Mouse (Mus musculus) MEL (cell line): Measurements from ENCODE around the gene Telo2. TPM values are rescaled to one million over a fixed set of nuclear protein-coding genes. Genes with fewer than 3 reads are reported as not detected.

ENCODE experiments used
- DNase-seq: peaks from one replicate; pipeline ENCODE4 v3.0.0; 2011; ENCODE audit warnings: low read depth, low spot score
- H3K27ac ChIP-seq: 2 replicates; pipeline ENCODE4 v1.5.1; 2012; ENCODE audit warnings: low read depth, mild to moderate bottlenecking, control low read depth, low read length, moderate library complexity; ENCODE audit not compliant: control insufficient read depth
- H3K27me3 ChIP-seq, 2 experiments: fragments of 150-350 bp in 1 of 2; sonication (generic) in 1 of 2; 2 replicates each; pipeline ENCODE4 v1.6.1; 2012; ENCODE audit warnings: low read length in 2 of 2, mild to moderate bottlenecking in 2 of 2, improper control_type of control experiment in 1 of 2, moderate library complexity in 1 of 2; ENCODE audit not compliant: insufficient read depth in 2 of 2, control insufficient read depth in 1 of 2
- H3K36me3 ChIP-seq, 2 experiments: 2 replicates each; pipeline ENCODE4 v1.6.1; 2012 to 2014; ENCODE audit warnings: low read length in 2 of 2, improper control_type of control experiment in 1 of 2, inconsistent platforms in 1 of 2, mild to moderate bottlenecking in 1 of 2; ENCODE audit not compliant: insufficient read depth in 2 of 2, control insufficient read depth in 1 of 2
- H3K4me1 ChIP-seq, 2 experiments: fragments of 150-350 bp in 1 of 2; sonication (generic) in 1 of 2; 2 replicates each; pipeline ENCODE4 v1.6.1; 2012; ENCODE audit warnings: low read length in 2 of 2, improper control_type of control experiment in 1 of 2, mild to moderate bottlenecking in 1 of 2; ENCODE audit not compliant: insufficient read depth in 2 of 2, control insufficient read depth in 1 of 2
- H3K4me3 ChIP-seq, 2 experiments: fragments of 150-350 bp in 1 of 2; sonication (generic) in 1 of 2; 2 replicates each; pipeline ENCODE4 v1.5.1; 2012; ENCODE audit warnings: low read depth in 2 of 2, low read length in 2 of 2, mild to moderate bottlenecking in 2 of 2, moderate library complexity in 2 of 2, control low read depth in 1 of 2, improper control_type of control experiment in 1 of 2; ENCODE audit not compliant: control insufficient read depth in 1 of 2, insufficient read depth in 1 of 2
- H3K79me2 ChIP-seq: 2 replicates; pipeline ENCODE4 v1.6.1; 2012; ENCODE audit warnings: mild to moderate bottlenecking, low read length, moderate library complexity; ENCODE audit not compliant: control insufficient read depth, poor library complexity, insufficient read depth
- H3K9ac ChIP-seq: 2 replicates; pipeline ENCODE4 v1.6.1; 2012; ENCODE audit warnings: low read depth, mild to moderate bottlenecking, control low read depth, low read length, moderate library complexity; ENCODE audit not compliant: control insufficient read depth, poor library complexity, severe bottlenecking
- H3K9me3 ChIP-seq: fragments of 150-350 bp; sonication (generic); replicated peaks from 2 replicates; pipeline ENCODE4 v1.6.1; 2012; ENCODE audit warnings: mild to moderate bottlenecking, low read length, improper control_type of control experiment, moderate library complexity; ENCODE audit not compliant: insufficient read depth
- CTCF ChIP-seq, 3 experiments: IDR thresholded peaks in 2 of 3; conservative IDR thresholded peaks in 1 of 3; 2 replicates each; pipeline ENCODE4 v1.5.1; 2011 to 2012; ENCODE audit warnings: low read length in 3 of 3, low read depth in 2 of 3, mild to moderate bottlenecking in 2 of 3, improper control_type of control experiment in 1 of 3, inconsistent platforms in 1 of 3, mixed read lengths in 1 of 3, moderate library complexity in 1 of 3; ENCODE audit not compliant: control insufficient read depth in 1 of 3, insufficient read depth in 1 of 3, poor library complexity in 1 of 3, severe bottlenecking in 1 of 3
- E2F4 ChIP-seq: IDR thresholded peaks from 2 replicates; pipeline ENCODE4 v1.6.1; 2011; ENCODE audit warnings: low read depth, low read length, improper control_type of control experiment, borderline replicate concordance
- GABPA ChIP-seq: IDR thresholded peaks from 2 replicates; pipeline ENCODE4 v1.6.1; 2012; ENCODE audit warnings: low read depth, mild to moderate bottlenecking, inconsistent platforms, low read length, improper control_type of control experiment, moderate library complexity
- GATA1 ChIP-seq: IDR thresholded peaks from 2 replicates; pipeline ENCODE4 v1.6.1; 2011; ENCODE audit warnings: low read depth, low read length, improper control_type of control experiment
- KAT2A ChIP-seq: conservative IDR thresholded peaks from 2 replicates; pipeline ENCODE4 v1.6.1; 2012; ENCODE audit warnings: low read depth, low read length, improper control_type of control experiment, inconsistent platforms
- MAX ChIP-seq: IDR thresholded peaks from 2 replicates; pipeline ENCODE4 v1.6.1; 2011; ENCODE audit warnings: low read length, improper control_type of control experiment
- MAZ ChIP-seq: IDR thresholded peaks from 2 replicates; pipeline ENCODE4 v1.6.1; 2012; ENCODE audit warnings: low read depth, mild to moderate bottlenecking, inconsistent platforms, low read length, improper control_type of control experiment
- MEF2A ChIP-seq: IDR thresholded peaks from 2 replicates; pipeline ENCODE4 v1.6.1; 2014; ENCODE audit warnings: low read depth, mild to moderate bottlenecking, inconsistent platforms, low read length, improper control_type of control experiment; ENCODE audit not compliant: poor library complexity, insufficient replicate concordance, severe bottlenecking; ENCODE audit errors: extremely low read depth
- MXI1 ChIP-seq: IDR thresholded peaks from 2 replicates; pipeline ENCODE4 v1.6.1; 2011; ENCODE audit warnings: mild to moderate bottlenecking, low read depth, low read length, improper control_type of control experiment
- MYB ChIP-seq: IDR thresholded peaks from 2 replicates; pipeline ENCODE4 v1.6.1; 2011; ENCODE audit warnings: mild to moderate bottlenecking, low read depth, low read length, improper control_type of control experiment
- MYC ChIP-seq: IDR thresholded peaks from 2 replicates; pipeline ENCODE4 v1.6.1; 2011; ENCODE audit warnings: low read depth, mild to moderate bottlenecking, low read length, improper control_type of control experiment, moderate library complexity
- POLR2AphosphoS5 ChIP-seq: IDR thresholded peaks from 2 replicates; pipeline ENCODE4 v1.6.1; 2012; ENCODE audit warnings: low read depth, borderline replicate concordance, mild to moderate bottlenecking, inconsistent platforms, low read length, moderate library complexity, mixed read lengths
- RAD21 ChIP-seq: IDR thresholded peaks from 2 replicates; pipeline ENCODE4 v1.6.1; 2011; ENCODE audit warnings: mild to moderate bottlenecking, low read depth, low read length, improper control_type of control experiment
- RCOR1 ChIP-seq: IDR thresholded peaks from 2 replicates; pipeline ENCODE4 v1.6.1; 2012; ENCODE audit warnings: low read depth, mild to moderate bottlenecking, inconsistent platforms, low read length, improper control_type of control experiment
- SMC3 ChIP-seq: IDR thresholded peaks from 2 replicates; pipeline ENCODE4 v1.6.1; 2011; ENCODE audit warnings: low read depth, low read length, improper control_type of control experiment
- TAL1 ChIP-seq: IDR thresholded peaks from 2 replicates; pipeline ENCODE4 v1.6.1; 2012; ENCODE audit warnings: mild to moderate bottlenecking, inconsistent platforms, low read length, moderate library complexity, mixed read lengths
- USF1 ChIP-seq: IDR thresholded peaks from 2 replicates; pipeline ENCODE4 v1.6.1; 2014; ENCODE audit warnings: low read depth, mild to moderate bottlenecking, inconsistent platforms, low read length, improper control_type of control experiment, moderate library complexity
- ZC3H11A ChIP-seq: IDR thresholded peaks from 2 replicates; pipeline ENCODE4 v1.6.1; 2012; ENCODE audit warnings: low read depth, mild to moderate bottlenecking, inconsistent platforms, low read length, improper control_type of control experiment
- ZMIZ1 ChIP-seq: IDR thresholded peaks from 2 replicates; pipeline ENCODE4 v1.6.1; 2012; ENCODE audit warnings: low read depth, mild to moderate bottlenecking, inconsistent platforms, low read length, improper control_type of control experiment, moderate library complexity
- ZNF384 ChIP-seq: IDR thresholded peaks from 2 replicates; pipeline ENCODE4 v1.6.1; 2012; ENCODE audit warnings: low read depth, mild to moderate bottlenecking, inconsistent platforms, low read length, improper control_type of control experiment
- polyA plus RNA-seq, 2 experiments: library from polyadenylated mRNA; stranded (reverse) in 1 of 2; unstranded in 1 of 2; fragments of >175 nt in 1 of 2; fragments of >200 nt in 1 of 2; gene quantifications; 2 replicates each; pipeline versions ENCODE4 v1.2.1 to v1.2.4; 2012; ENCODE audit warnings: low replicate concordance in 2 of 2, low read depth in 1 of 2; ENCODE audit not compliant: insufficient read length in 2 of 2, insufficient read depth in 1 of 2, missing spikeins in 1 of 2
- total RNA-seq: library from RNA; depleted of rRNA; stranded (reverse); fragments of 300-350 nt; gene quantifications from 2 replicates; pipeline ENCODE4 v1.2.3, GENCODE M21; 2012

The Telo2 gene
- total and polyA plus RNA-seq, 3 experiments: 20.0 to 20.9 TPM; not detected in 1

- H3K27me3 ChIP-seq: no peaks in the 10 kb centered on the region
- no peak overlapping the region for H3K27ac ChIP-seq
- TF ChIP-seq RAD21 (peak; percentile 34), GATA1 (no peak), CTCF (IDR thresholded peaks at IDR 0.05 in 2 of 3, conservative IDR thresholded peaks at IDR 0.05 in 1 of 3; ENCODE audit: control insufficient read depth in 1 of 3, insufficient read depth in 1 of 3, low read depth in 2 of 3, low read length in 3 of 3, poor library complexity in 1 of 3, severe bottlenecking in 1 of 3) (peak in 1 of 3 experiments; percentile 31; a peak in 2 of 6 replicates), SMC3 (peak; percentile 29)
- no peaks in the 10 kb centered on the region for H3K79me2 ChIP-seq
- H3K4me3 ChIP-seq: no peak overlapping the region
- no peaks in the 10 kb centered on the region for H3K9me3 ChIP-seq
- DNase-seq: no peak
- H3K9ac ChIP-seq: no peak overlapping the region
- H3K36me3 ChIP-seq: no peaks in the 10 kb centered on the region
- no peaks in the 10 kb centered on the region; a peak in 1 of 4 replicates for H3K4me1 ChIP-seq
Measured at GRCm38 (mm10) chr17:25089158-25089557, 26.6 kb downstream of the Telo2 start.

DNA sequence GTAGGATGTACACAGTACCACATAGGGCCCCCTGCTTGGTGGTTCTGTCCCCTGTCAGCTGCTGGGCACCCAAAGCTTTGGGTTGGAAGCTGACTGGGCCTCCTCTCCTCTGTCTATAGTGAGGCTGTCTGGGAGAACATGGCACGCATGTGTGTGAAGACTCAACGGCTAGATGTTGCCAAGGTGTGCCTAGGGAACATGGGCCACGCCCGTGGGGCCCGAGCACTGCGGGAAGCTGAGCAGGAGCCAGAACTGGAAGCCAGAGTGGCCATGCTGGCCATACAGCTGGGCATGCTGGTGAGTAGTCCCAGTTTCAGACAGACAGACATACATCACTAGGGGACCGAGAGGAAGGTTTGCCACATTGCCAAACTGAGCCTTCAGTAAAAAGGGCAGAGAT is 29.0 kb downstream of the Telo2 start:
- no peaks in the 10 kb centered on the region for H3K27me3 ChIP-seq
- no peak overlapping the region for H3K9ac ChIP-seq
- TF ChIP-seq TAL1: no peak
- TF ChIP-seq E2F4: no peak
- TF ChIP-seq RAD21: no peak
- no peak for TF ChIP-seq MXI1
- no peak for TF ChIP-seq MAX
- TF ChIP-seq USF1: no peak
- no peak for TF ChIP-seq KAT2A
- no peak for TF ChIP-seq MEF2A
- no peak for TF ChIP-seq MYB
- DNase-seq: no peak
- H3K9me3 ChIP-seq: no peaks in the 10 kb centered on the region
- H3K4me3 ChIP-seq: no peak overlapping the region
- H3K36me3 ChIP-seq: no peaks in the 10 kb centered on the region
- no peaks in the 10 kb centered on the region for H3K79me2 ChIP-seq
- no peaks in the 10 kb centered on the region; a peak in 1 of 4 replicates for H3K4me1 ChIP-seq
- H3K27ac ChIP-seq: no peak overlapping the region

- H3K27me3 ChIP-seq: no peaks in the 10 kb centered on the region
- no peaks in the 10 kb centered on the region for H3K36me3 ChIP-seq
- H3K27ac ChIP-seq: no peak overlapping the region
- no peaks in the 10 kb centered on the region for H3K9me3 ChIP-seq
- no peaks in the 10 kb centered on the region; a peak in 1 of 4 replicates for H3K4me1 ChIP-seq
- H3K4me3 ChIP-seq: no peak overlapping the region
- H3K9ac ChIP-seq: no peak overlapping the region
- H3K79me2 ChIP-seq: no peaks in the 10 kb centered on the region
- DNase-seq: no peak
- TF ChIP-seq RCOR1 (no peak), GABPA (no peak), MAZ (no peak), ZC3H11A (no peak), MYC (no peak), KAT2A (no peak), MAX (no peak), GATA1 (no peak), ZMIZ1 (no peak), TAL1 (no peak), POLR2AphosphoS5 (no peak), E2F4 (no peak), ZNF384 (no peak)
Measured at GRCm38 (mm10) chr17:25084835-25085385, 30.9 kb downstream of the Telo2 start.
